Comparison of ENCODE assay signal across 8 mouse cellular contexts in the genomic region with DNA sequence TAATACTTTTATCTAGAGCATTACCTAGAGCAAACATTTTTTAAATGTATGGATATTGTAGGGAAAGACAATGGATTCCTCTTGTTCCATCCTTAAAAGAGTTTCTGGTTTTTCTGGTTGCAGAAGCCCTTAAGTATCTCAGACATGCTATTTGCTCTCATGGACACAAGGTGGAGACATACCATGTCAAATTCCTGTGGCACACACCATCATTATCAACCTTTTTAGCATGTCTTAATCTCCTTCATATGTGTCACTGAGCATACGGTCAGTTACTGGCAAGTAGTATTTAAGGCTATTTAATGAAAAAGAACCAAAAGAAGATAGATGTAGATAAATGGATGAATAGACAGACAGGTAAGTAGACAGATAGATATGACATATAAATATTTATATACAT.
A peak's percentile ranks its signal among the peaks of the same experiment; 100 is the strongest.
DNase-seq lines count a peak whose midpoint lies in the region; ATAC-seq and TF ChIP-seq lines count a peak whose summit lies in the region.

No protein-coding gene starts in this region.

- no peaks in the 10 kb centered on the region for H3K36me3 ChIP-seq in forebrain, embryonic 13.5 days (ENCODE audit: poor library complexity, severe bottlenecking)
- no peaks in the 10 kb centered on the region for H3K36me3 ChIP-seq in forebrain, embryonic 11.5 days (ENCODE audit: control insufficient read depth, insufficient read depth, low read length)
- no peaks in the 10 kb centered on the region for H3K36me3 ChIP-seq in lung, embryonic 14.5 days (ENCODE audit: insufficient read depth)

- no peaks in the 10 kb centered on the region for H3K4me1 ChIP-seq in forebrain, embryonic 13.5 days
- H3K4me1 ChIP-seq in forebrain, embryonic 11.5 days (replicated peaks; ENCODE audit: control insufficient read depth, insufficient read depth, low read length) = no peaks in the 10 kb centered on the region
- H3K4me1 ChIP-seq in lung, embryonic 14.5 days (ENCODE audit: insufficient read depth) = no peaks in the 10 kb centered on the region

- no peak overlapping the region for H3K4me3 ChIP-seq in forebrain, embryonic 13.5 days
- H3K4me3 ChIP-seq in forebrain, embryonic 11.5 days (ENCODE audit: low read depth, low read length) = no peak overlapping the region
- H3K4me3 ChIP-seq in lung, embryonic 14.5 days (ENCODE audit: low read depth, low read length) = no peak overlapping the region

- no peaks in the 10 kb centered on the region for H3K9me3 ChIP-seq in forebrain, embryonic 13.5 days (replicated peaks)
- no peaks in the 10 kb centered on the region for H3K9me3 ChIP-seq in forebrain, embryonic 11.5 days (ENCODE audit: control insufficient read depth, low read length)
- H3K9me3 ChIP-seq in lung, embryonic 14.5 days (ENCODE audit: low read depth, low read length) = no peaks in the 10 kb centered on the region

- 18% methylated on average over 1 of the region's 1 CpGs for WGBS in forebrain, embryonic 13.5 days
- 40% methylated on average over 1 of the region's 1 CpGs for WGBS in forebrain, embryonic 11.5 days
- 9% methylated on average over 1 of the region's 1 CpGs for WGBS in lung, embryonic 14.5 days

- no peak for DNase-seq in forebrain, embryonic 11.5 days (ENCODE audit: low spot score)
- peak; percentile 75 for DNase-seq in lung, embryonic 14.5 days
- DNase-seq in lung, postnatal 4 days = no peak
- DNase-seq in cerebellum, postnatal 14 days = peak; percentile 60 to 64
- DNase-seq in heart, adult 18-20 months = no peak
- DNase-seq in spleen, postnatal 14 days (ENCODE audit: low spot score in 2 of 2) = no peak

- H3K27ac ChIP-seq in forebrain, embryonic 13.5 days = no peak overlapping the region
- H3K27ac ChIP-seq in forebrain, embryonic 11.5 days (ENCODE audit: low read depth, low read length) = no peak overlapping the region
- H3K27ac ChIP-seq in lung, embryonic 14.5 days (ENCODE audit: low read depth) = no peak overlapping the region

- peak; percentile 73 for TF ChIP-seq CTCF in lung, embryonic 14.5 days (IDR thresholded peaks at IDR 0.05; ENCODE audit: low read depth)

- H3K9ac ChIP-seq in forebrain, embryonic 13.5 days = no peak overlapping the region
- no peak overlapping the region for H3K9ac ChIP-seq in forebrain, embryonic 11.5 days (ENCODE audit: low read length)
- H3K9ac ChIP-seq in lung, embryonic 14.5 days = no peak overlapping the region

- ATAC-seq in forebrain, embryonic 13.5 days = peak; percentile 83
- no peak for ATAC-seq in forebrain, embryonic 11.5 days (replicated peaks; ENCODE audit: low FRiP score)
- no peak for ATAC-seq in lung, embryonic 14.5 days (ENCODE audit: insufficient read depth)
- peak; percentile 83 for ATAC-seq in megakaryocyte progenitor cell, adult 5-6 weeks (replicated peaks; ENCODE audit: poor library complexity)

- H3K27me3 ChIP-seq in forebrain, embryonic 13.5 days = no peaks in the 10 kb centered on the region
- no peaks in the 10 kb centered on the region for H3K27me3 ChIP-seq in forebrain, embryonic 11.5 days (ENCODE audit: control insufficient read depth, insufficient read depth, low read length)
- no peaks in the 10 kb centered on the region for H3K27me3 ChIP-seq in lung, embryonic 14.5 days (ENCODE audit: insufficient read depth, low read length)

- H3K4me2 ChIP-seq in forebrain, embryonic 13.5 days = no peak overlapping the region
- H3K4me2 ChIP-seq in forebrain, embryonic 11.5 days (ENCODE audit: low read depth, low read length, severe bottlenecking) = no peak overlapping the region
- H3K4me2 ChIP-seq in lung, embryonic 14.5 days = no peak overlapping the region

Comparison
In these comparisons a context has a peak if more than half of its experiments do, and no peak if none do; other contexts are left out.
1. ATAC-seq: peak in forebrain, embryonic 13.5 days (single experiment) and megakaryocyte progenitor cell, adult 5-6 weeks (single experiment); none in forebrain, embryonic 11.5 days (single experiment) and lung, embryonic 14.5 days (single experiment).
2. DNase-seq: peak in lung, embryonic 14.5 days (single experiment) and cerebellum, postnatal 14 days (2 of 2); none in forebrain, embryonic 11.5 days (single experiment), lung, postnatal 4 days (0 of 2), heart, adult 18-20 months (0 of 2) and spleen, postnatal 14 days (0 of 2).